Mouse (Mus musculus): ENCODE data around the gene Dcbld2.

DNA sequence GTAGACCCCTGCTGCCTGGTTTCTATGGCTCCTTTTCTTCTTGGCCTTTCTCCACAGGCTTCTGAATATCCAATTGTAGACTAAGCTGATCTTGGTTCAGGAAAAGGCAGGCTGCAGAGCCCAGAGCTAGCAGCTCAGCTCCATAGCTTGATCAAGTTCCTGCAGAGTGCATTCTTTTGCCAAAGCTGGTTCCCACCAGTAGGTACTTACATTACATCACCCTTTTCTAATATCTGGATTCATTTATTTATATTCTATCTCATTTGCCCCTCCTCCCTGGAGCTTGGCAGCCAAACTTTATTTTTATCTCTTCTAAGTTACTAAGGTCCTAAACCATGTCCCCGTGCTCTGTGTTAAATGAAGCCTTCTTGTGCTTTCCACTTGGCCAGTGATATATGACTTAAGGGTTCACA is 90.9 kb downstream of the Dcbld2 start:
- TF ChIP-seq CTCF (IDR thresholded peaks at IDR 0.05; ENCODE audit: low read depth) (no peak), EP300 (IDR thresholded peaks at IDR 0.05; ENCODE audit: low read depth) (no peak)
